Comparison of ENCODE assay signal across 8 mouse cellular contexts in the genomic region with DNA sequence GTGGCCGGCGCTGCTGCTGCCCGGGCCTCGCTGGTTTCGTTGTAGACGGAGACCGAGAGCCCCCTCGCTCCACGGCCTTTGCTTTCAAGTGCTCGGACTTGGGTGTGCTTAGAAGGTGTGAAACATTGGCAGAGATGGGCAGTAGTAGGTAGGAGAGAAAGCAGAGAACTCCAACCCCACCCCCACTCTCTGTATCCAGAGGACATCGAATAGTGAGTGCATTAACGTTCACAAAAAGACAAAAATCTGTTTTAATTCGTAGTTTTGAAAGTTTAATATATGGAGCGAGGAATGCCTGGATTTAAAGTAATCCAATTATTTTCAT.
DNase-seq lines count a peak whose midpoint lies in the region; ATAC-seq lines count a peak whose summit lies in the region.

No protein-coding gene starts in this region.

- DNase-seq in kidney, adult 11 months: no peak
- DNase-seq in frontal cortex, postnatal 36 days (ENCODE audit: low spot score in 2 of 2): no peak
- no peak for DNase-seq in urinary bladder, postnatal 36 days (ENCODE audit: low spot score in 2 of 2)
- DNase-seq in adrenal gland, postnatal 10 days: no peak

- H3K27ac ChIP-seq in kidney, embryonic 16.5 days (ENCODE audit: low read length): peak overlapping the region; percentile 26; the same call in 1 of the 2 replicates
- H3K27ac ChIP-seq in embryonic facial prominence, embryonic 12.5 days: peak overlapping the region; percentile 88
- H3K27ac ChIP-seq in hindbrain, embryonic 16.5 days (ENCODE audit: low read depth, low read length): peak overlapping the region; percentile 90
- H3K27ac ChIP-seq in midbrain, embryonic 15.5 days: peak overlapping the region; percentile 73

- peaks cover 34% of the 10 kb centered on the region for H3K4me1 ChIP-seq in kidney, embryonic 16.5 days (ENCODE audit: insufficient read depth, low read length)
- peaks cover 33% of the 10 kb centered on the region for H3K4me1 ChIP-seq in embryonic facial prominence, embryonic 12.5 days
- no peaks in the 10 kb centered on the region; the same call in none of the 2 replicates for H3K4me1 ChIP-seq in hindbrain, embryonic 16.5 days (ENCODE audit: control insufficient read depth, insufficient read depth, low read depth, low read length)
- peaks cover 22% of the 10 kb centered on the region for H3K4me1 ChIP-seq in midbrain, embryonic 15.5 days

- H3K4me2 ChIP-seq in kidney, embryonic 16.5 days (replicated peaks; ENCODE audit: low read depth, low read length): peak overlapping the region; percentile 90
- peak overlapping the region; percentile 88 for H3K4me2 ChIP-seq in embryonic facial prominence, embryonic 12.5 days (replicated peaks)
- peak overlapping the region; percentile 88 for H3K4me2 ChIP-seq in hindbrain, embryonic 16.5 days (ENCODE audit: low read length)
- H3K4me2 ChIP-seq in midbrain, embryonic 15.5 days: peak overlapping the region; percentile 100

- H3K9ac ChIP-seq in kidney, embryonic 16.5 days (replicated peaks; ENCODE audit: low read length): peak overlapping the region; percentile 74
- H3K9ac ChIP-seq in embryonic facial prominence, embryonic 12.5 days: 0 out of 2 replicates have a peak overlapping the region, but pooled peaks have one; percentile 75
- peak overlapping the region; percentile 71 for H3K9ac ChIP-seq in hindbrain, embryonic 16.5 days (ENCODE audit: low read depth, low read length)
- H3K9ac ChIP-seq in midbrain, embryonic 15.5 days: peak overlapping the region; percentile 55

- H3K4me3 ChIP-seq in kidney, embryonic 16.5 days (ENCODE audit: low read length): peak overlapping the region; percentile 54
- peak overlapping the region; percentile 46 for H3K4me3 ChIP-seq in embryonic facial prominence, embryonic 12.5 days
- H3K4me3 ChIP-seq in hindbrain, embryonic 16.5 days (ENCODE audit: low read length): peak overlapping the region; percentile 56
- H3K4me3 ChIP-seq in midbrain, embryonic 15.5 days: peak overlapping the region; percentile 61

- 2% methylated on average over 14 of the region's 14 CpGs for WGBS in kidney, embryonic 16.5 days
- 1% methylated on average over 14 of the region's 14 CpGs for WGBS in embryonic facial prominence, embryonic 12.5 days
- 1% methylated on average over 14 of the region's 14 CpGs for WGBS in hindbrain, embryonic 16.5 days
- under 1% methylated on average over 14 of the region's 14 CpGs for WGBS in midbrain, embryonic 15.5 days

- peaks cover 24% of the 10 kb centered on the region for H3K27me3 ChIP-seq in kidney, embryonic 16.5 days (ENCODE audit: insufficient read depth, low read length)
- H3K27me3 ChIP-seq in embryonic facial prominence, embryonic 12.5 days: no peaks in the 10 kb centered on the region
- H3K27me3 ChIP-seq in hindbrain, embryonic 16.5 days (replicated peaks; ENCODE audit: control insufficient read depth, insufficient read depth, low read length): no peaks in the 10 kb centered on the region
- H3K27me3 ChIP-seq in midbrain, embryonic 15.5 days (replicated peaks): 0 out of 2 replicates have a peak, but pooled peaks cover 3% of the 10 kb centered on the region

- H3K9me3 ChIP-seq in kidney, embryonic 16.5 days (ENCODE audit: low read length): no peaks in the 10 kb centered on the region
- no peaks in the 10 kb centered on the region for H3K9me3 ChIP-seq in embryonic facial prominence, embryonic 12.5 days
- no peaks in the 10 kb centered on the region for H3K9me3 ChIP-seq in hindbrain, embryonic 16.5 days (ENCODE audit: control insufficient read depth, low read length)
- H3K9me3 ChIP-seq in midbrain, embryonic 15.5 days: no peaks in the 10 kb centered on the region

- no peaks in the 10 kb centered on the region for H3K36me3 ChIP-seq in kidney, embryonic 16.5 days (ENCODE audit: insufficient read depth, low read length)
- no peaks in the 10 kb centered on the region for H3K36me3 ChIP-seq in embryonic facial prominence, embryonic 12.5 days
- H3K36me3 ChIP-seq in hindbrain, embryonic 16.5 days (ENCODE audit: control insufficient read depth, insufficient read depth, low read length): no peaks in the 10 kb centered on the region
- no peaks in the 10 kb centered on the region for H3K36me3 ChIP-seq in midbrain, embryonic 15.5 days (replicated peaks)

- ATAC-seq in kidney, embryonic 16.5 days (ENCODE audit: low FRiP score, low TSS enrichment): no peak
- ATAC-seq in embryonic facial prominence, embryonic 12.5 days (ENCODE audit: insufficient number of reproducible peaks, insufficient read depth, low FRiP score, low TSS enrichment): peak; percentile 72; the same call in 1 of the 2 replicates
- ATAC-seq in hindbrain, embryonic 16.5 days: no peak
- ATAC-seq in midbrain, embryonic 15.5 days (replicated peaks): no peak

Comparison
In these comparisons a context has a peak if more than half of its experiments do, and no peak if none do; other contexts are left out.
1. H3K27ac ChIP-seq: peak in every context shown above with its lines; median percentile 90 in hindbrain, embryonic 16.5 days; 88 in embryonic facial prominence, embryonic 12.5 days; 73 in midbrain, embryonic 15.5 days; 26 in kidney, embryonic 16.5 days.